Mouse (Mus musculus) hindbrain, embryonic 12.5 days (tissue): ENCODE measurements at regions not wholly inside any gene's neighbourhood (a gene's known extent, or its start where the extent isn't known, plus 50 kb on each side); places are given as distances from the start of the nearest gene placed in this dataset.

Experiments
- ATAC-seq: fragments of 200-750 bp; cut with Nextera tagmentation; 2 replicates; pipeline ENCODE4 v1.8.0; 2017; ENCODE audit warnings: moderate TSS enrichment; ENCODE audit not compliant: low FRiP score
- H3K27ac ChIP-seq: fragments of 300-500 bp; sonication (generic); 2 replicates; pipeline ENCODE4 v1.5.1; 2016; ENCODE audit warnings: mild to moderate bottlenecking
- H3K27me3 ChIP-seq: fragments of 300-500 bp; sonication (generic); 2 replicates; pipeline ENCODE4 v1.6.1; 2016; ENCODE audit warnings: mild to moderate bottlenecking
- H3K36me3 ChIP-seq: fragments of 300-500 bp; sonication (generic); 2 replicates; pipeline ENCODE4 v1.6.1; 2016; ENCODE audit warnings: mild to moderate bottlenecking
- H3K4me1 ChIP-seq: fragments of 300-500 bp; sonication (generic); 2 replicates; pipeline ENCODE4 v1.6.1; 2016
- H3K4me2 ChIP-seq: fragments of 300-500 bp; sonication (generic); replicated peaks from 2 replicates; pipeline ENCODE4 v1.6.1; 2016; ENCODE audit warnings: mild to moderate bottlenecking
- H3K4me3 ChIP-seq: fragments of 300-500 bp; sonication (generic); 2 replicates; pipeline ENCODE4 v1.5.1; 2016; ENCODE audit warnings: mild to moderate bottlenecking
- H3K9ac ChIP-seq: fragments of 300-500 bp; sonication (generic); 2 replicates; pipeline ENCODE4 v1.6.1; 2016; ENCODE audit warnings: mild to moderate bottlenecking, moderate library complexity
- H3K9me3 ChIP-seq: fragments of 300-500 bp; sonication (generic); replicated peaks from 2 replicates; pipeline ENCODE4 v1.6.1; 2016; ENCODE audit warnings: mild to moderate bottlenecking
- WGBS: fragments of 180-500 bp; shearing (Covaris S2); methylation state at CpG from one replicate; pipeline ENCODE4 v1.1.7; 2016; 5-methylcytosine and 5-hydroxymethylcytosine counted together

DNA sequence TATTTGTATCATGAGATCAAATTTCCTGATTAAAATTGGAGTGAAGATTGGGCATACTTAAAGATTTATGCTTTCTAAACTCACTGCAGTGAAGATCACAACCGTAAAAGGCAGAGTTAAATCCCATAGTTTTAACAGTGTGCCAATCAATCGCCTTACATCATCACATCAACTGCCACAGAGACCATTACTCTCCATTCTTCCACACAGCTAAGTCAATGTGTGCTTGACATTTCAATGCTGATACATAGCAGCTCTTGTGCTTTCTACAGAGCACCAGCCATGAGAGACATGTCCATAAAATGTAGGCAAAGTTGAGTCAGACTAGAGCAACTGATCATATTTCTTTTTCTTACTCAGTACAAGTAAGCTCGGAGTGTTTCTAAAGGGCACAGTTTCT is 530.9 kb upstream of the Gje1 start:
- ATAC-seq, result no peak

DNA sequence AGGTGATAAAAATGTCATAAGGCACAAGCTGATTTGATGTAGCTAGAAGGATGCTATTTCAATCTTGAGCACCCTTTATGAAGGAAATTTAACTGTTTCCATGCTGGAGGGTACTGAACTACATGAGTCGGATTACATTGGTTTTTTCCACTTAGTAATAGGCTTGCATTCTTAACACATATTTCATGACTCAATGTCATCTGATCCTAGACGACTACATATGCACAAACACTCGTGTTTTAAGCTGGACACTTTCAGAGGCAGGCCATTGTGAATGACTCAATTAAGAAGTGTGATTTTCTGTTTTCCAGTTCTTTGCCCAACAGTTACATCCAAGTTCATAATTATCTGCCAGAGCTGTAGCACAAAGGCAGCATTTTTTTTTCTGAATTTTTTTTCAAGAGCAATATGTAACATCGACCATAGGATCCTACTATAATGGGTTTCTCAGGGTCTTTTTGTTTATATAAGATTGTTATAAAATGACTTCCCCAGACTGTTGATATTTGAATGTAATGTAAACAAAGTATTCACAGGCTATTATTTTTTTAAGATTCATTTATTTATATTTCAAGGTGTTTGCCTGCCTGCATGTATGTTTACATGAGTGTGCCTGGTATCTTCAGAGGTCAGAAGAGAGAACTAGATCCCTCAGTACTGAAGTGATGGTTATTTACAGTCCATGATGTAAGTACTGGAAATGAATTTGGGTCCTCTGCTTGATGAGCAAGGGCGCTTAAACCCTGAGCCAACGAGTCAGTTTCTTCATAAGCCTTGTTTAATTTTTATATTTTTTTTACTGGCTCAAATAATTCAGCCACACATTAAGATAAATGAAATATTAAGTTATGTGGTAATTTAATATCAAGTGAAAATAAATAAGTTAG is 526.6 kb upstream of the Gje1 start:
- no peaks in the 10 kb centered on the region for H3K36me3 ChIP-seq
- no peak overlapping the region for H3K4me3 ChIP-seq
- H3K27me3 ChIP-seq, result no peaks in the 10 kb centered on the region
- H3K9me3 ChIP-seq, result no peaks in the 10 kb centered on the region
- H3K9ac ChIP-seq, result no peak overlapping the region
- 77% methylated on average over 6 of the region's 6 CpGs for WGBS
- no peaks in the 10 kb centered on the region for H3K4me1 ChIP-seq
- ATAC-seq, result no peak
- H3K27ac ChIP-seq, result no peak overlapping the region
- no peak overlapping the region for H3K4me2 ChIP-seq

More for the DNA sequence above, 530.9 kb upstream of the Gje1 start:
- no peaks in the 10 kb centered on the region for H3K36me3 ChIP-seq
- no peaks in the 10 kb centered on the region for H3K4me1 ChIP-seq
- no peak overlapping the region for H3K4me2 ChIP-seq
- H3K27ac ChIP-seq, result no peak overlapping the region
- WGBS, result 86% methylated on average over 3 of the region's 3 CpGs
- H3K9me3 ChIP-seq, result no peaks in the 10 kb centered on the region
- no peaks in the 10 kb centered on the region for H3K27me3 ChIP-seq
- no peak overlapping the region for H3K4me3 ChIP-seq
- H3K9ac ChIP-seq, result no peak overlapping the region

DNA sequence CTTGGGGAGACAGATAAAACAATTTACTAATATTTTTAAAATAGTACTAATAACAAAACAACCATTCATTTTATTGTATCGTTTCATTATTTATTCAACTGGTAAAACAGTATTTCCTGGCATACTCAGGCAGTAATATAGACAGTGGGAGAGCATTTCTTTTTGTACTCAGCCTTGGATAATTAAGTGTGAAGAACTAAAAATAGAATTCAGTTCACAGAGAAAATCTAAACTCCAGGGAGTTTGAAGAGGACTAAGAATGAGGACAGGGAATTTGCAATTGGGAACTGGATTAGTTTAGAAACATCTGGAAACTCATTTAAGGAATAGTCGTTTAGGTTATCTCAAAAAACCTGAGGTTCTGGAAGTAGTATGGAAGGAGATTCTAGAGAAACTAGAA is 525.4 kb upstream of the Gje1 start:
- H3K4me2 ChIP-seq, result no peak overlapping the region
- no peaks in the 10 kb centered on the region for H3K4me1 ChIP-seq
- H3K36me3 ChIP-seq, result no peaks in the 10 kb centered on the region
- ATAC-seq, result no peak
- H3K9me3 ChIP-seq, result no peaks in the 10 kb centered on the region
- no peak overlapping the region for H3K9ac ChIP-seq
- H3K4me3 ChIP-seq, result no peak overlapping the region
- 68% methylated on average over 2 of the region's 2 CpGs for WGBS
- no peak overlapping the region for H3K27ac ChIP-seq
- no peaks in the 10 kb centered on the region for H3K27me3 ChIP-seq

DNA sequence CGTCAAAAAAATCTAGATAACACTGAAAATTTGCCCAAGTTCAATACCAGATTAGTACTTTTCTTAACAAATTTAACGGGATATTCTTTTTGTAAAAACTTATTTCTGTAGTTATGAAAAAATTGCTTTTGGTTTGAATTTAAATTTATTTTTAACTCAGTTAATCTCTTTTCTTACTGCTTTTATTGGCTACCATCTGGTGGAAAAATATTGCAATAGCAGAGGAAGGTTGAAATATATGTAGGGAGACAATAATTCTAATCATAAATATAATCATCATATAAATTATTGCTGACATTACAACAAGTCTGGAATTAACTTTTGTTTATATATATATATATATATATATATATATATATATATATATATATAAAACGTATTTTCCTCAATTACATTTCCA is 500.9 kb upstream of the Gje1 start:
- Histone ChIP-seq H3K27ac (no peak overlapping the region), H3K9ac (no peak overlapping the region)
- 91% methylated on average over 3 of the region's 3 CpGs for WGBS

DNA sequence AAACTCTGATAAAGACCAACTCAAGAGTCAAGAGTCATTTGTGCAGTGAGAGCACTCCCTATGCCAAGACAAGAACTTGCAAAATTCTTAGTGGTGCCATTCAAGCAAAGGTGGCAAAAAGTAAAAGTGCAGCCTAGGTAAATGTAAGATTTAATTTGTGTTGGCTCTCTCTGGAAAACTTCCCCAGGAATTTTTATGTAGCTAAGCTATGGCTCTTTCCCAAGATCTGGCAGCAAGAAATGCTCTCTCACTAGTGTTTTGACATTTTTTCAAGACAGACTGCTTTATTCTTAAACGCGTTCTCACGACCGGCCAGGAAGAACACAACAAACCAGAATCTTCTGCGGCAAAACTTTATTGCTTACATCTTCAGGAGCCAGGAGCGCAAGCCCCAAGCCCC is 461.6 kb upstream of the Gje1 start:
- H3K4me2 ChIP-seq, result no peak overlapping the region
- H3K9ac ChIP-seq, result no peak overlapping the region
- no peak overlapping the region for H3K4me3 ChIP-seq
- WGBS, result 93% methylated on average over 6 of the region's 6 CpGs
- H3K27ac ChIP-seq, result no peak overlapping the region
- no peaks in the 10 kb centered on the region for H3K36me3 ChIP-seq
- no peaks in the 10 kb centered on the region for H3K27me3 ChIP-seq
- no peak for ATAC-seq
- no peaks in the 10 kb centered on the region for H3K9me3 ChIP-seq
- no peaks in the 10 kb centered on the region for H3K4me1 ChIP-seq

More for the DNA sequence above, 500.9 kb upstream of the Gje1 start:
- ATAC-seq, result no peak
- no peaks in the 10 kb centered on the region for H3K36me3 ChIP-seq
- H3K9me3 ChIP-seq, result no peaks in the 10 kb centered on the region
- H3K4me2 ChIP-seq, result no peak overlapping the region
- no peaks in the 10 kb centered on the region for H3K27me3 ChIP-seq
- no peak overlapping the region for H3K4me3 ChIP-seq
- H3K4me1 ChIP-seq, result no peaks in the 10 kb centered on the region

DNA sequence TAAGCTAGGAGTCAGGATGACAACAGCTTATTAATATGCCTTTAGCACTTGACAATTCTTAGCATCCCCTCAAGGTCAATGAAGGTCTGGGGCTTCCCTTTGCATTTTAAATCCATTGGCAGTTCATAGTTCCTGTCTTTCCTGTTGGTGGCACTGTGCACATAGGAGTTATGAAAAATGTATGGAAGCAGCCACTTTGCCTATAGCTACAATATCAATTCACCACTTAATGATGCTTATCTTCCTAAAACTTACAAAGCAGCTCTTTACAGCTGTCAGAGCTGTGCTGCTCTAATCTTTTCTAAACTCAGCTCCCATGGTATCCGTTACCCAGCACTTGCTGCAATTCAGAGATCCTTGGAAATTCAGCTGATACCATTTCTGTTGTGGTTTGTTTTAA is 456.4 kb upstream of the Gje1 start:
- Histone ChIP-seq H3K9ac (no peak overlapping the region), H3K4me1 (no peaks in the 10 kb centered on the region), H3K36me3 (no peaks in the 10 kb centered on the region), H3K4me3 (no peak overlapping the region), H3K27ac (no peak overlapping the region), H3K27me3 (no peaks in the 10 kb centered on the region), H3K4me2 (no peak overlapping the region), H3K9me3 (no peaks in the 10 kb centered on the region)
- WGBS, result 74% methylated on average over 1 of the region's 1 CpGs
- no peak for ATAC-seq

DNA sequence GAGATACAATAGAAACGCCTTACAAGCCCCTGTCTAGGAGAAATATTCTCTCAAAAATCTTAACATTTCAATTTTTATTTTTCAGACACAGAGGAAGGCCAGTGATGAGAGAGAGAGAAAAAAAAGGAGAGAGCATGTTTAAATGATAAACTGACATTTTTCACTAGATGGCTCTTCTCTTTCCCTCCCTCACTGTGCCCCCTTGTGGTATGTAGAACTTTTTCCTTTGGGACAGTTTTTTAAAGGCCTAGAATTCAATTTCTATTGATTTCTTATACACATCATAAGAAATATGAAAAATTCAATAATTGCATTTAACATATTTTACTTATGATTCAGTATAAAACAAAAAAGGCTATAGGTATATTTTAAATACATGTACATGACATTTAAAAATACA is 454.5 kb upstream of the Gje1 start:
- no peak for ATAC-seq
- Histone ChIP-seq H3K27ac (no peak overlapping the region), H3K9me3 (no peaks in the 10 kb centered on the region), H3K4me3 (no peak overlapping the region), H3K27me3 (no peaks in the 10 kb centered on the region), H3K36me3 (no peaks in the 10 kb centered on the region), H3K4me1 (no peaks in the 10 kb centered on the region), H3K9ac (no peak overlapping the region), H3K4me2 (no peak overlapping the region)
- 62% methylated on average over 1 of the region's 1 CpGs for WGBS

DNA sequence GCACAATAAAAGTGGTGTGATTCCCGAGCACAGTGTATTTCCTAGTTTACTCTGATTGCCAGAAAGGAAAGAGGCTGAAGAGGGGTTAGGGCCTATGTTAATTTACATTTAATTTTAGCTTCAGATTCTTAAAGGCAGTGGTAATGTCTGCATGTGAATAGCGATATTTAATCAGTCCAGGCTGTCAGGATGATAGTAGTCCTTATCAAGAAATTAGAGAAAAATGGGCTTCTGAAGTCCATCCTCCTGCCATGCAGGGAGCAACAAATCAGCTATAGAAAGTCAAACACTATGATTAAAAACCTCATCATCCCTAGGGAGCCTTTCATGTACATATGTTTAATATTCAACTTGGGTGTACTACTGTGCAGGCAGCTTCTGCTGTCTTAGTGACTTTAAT is 422.7 kb upstream of the Gje1 start:
- Histone ChIP-seq H3K27ac (no peak overlapping the region), H3K9ac (no peak overlapping the region), H3K4me1 (no peaks in the 10 kb centered on the region), H3K27me3 (no peaks in the 10 kb centered on the region), H3K9me3 (no peaks in the 10 kb centered on the region), H3K4me3 (no peak overlapping the region), H3K36me3 (no peaks in the 10 kb centered on the region), H3K4me2 (no peak overlapping the region)
- 85% methylated on average over 2 of the region's 2 CpGs for WGBS
- ATAC-seq, result no peak
